Mouse (Mus musculus) urinary bladder, postnatal 25 days (tissue): ENCODE data around the gene Golim4.

ENCODE experiments used
- DNase-seq: peaks from one replicate; pipeline ENCODE4 v3.0.0; 2022; ENCODE audit warnings: low spot score

The Golim4 gene

DNA sequence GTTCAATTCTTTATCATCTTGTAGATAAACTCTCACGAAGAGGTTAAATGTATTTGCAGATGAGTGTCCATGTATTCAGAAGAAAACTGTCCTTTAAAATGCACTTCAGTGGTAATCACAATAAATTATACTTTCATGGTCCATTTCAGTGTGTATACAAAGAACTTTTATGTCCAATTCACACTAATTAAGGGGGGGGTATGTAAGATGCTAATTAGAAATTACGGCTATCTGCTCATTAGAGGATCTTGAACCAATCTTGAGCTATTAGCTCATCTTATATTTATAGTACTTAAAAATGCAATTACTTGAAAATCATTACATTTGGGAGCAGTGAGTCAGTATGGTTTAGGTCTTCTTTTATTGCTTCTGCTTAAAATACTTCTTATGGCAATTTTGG is 31.6 kb downstream of the Golim4 start:
- no peak for DNase-seq

DNA sequence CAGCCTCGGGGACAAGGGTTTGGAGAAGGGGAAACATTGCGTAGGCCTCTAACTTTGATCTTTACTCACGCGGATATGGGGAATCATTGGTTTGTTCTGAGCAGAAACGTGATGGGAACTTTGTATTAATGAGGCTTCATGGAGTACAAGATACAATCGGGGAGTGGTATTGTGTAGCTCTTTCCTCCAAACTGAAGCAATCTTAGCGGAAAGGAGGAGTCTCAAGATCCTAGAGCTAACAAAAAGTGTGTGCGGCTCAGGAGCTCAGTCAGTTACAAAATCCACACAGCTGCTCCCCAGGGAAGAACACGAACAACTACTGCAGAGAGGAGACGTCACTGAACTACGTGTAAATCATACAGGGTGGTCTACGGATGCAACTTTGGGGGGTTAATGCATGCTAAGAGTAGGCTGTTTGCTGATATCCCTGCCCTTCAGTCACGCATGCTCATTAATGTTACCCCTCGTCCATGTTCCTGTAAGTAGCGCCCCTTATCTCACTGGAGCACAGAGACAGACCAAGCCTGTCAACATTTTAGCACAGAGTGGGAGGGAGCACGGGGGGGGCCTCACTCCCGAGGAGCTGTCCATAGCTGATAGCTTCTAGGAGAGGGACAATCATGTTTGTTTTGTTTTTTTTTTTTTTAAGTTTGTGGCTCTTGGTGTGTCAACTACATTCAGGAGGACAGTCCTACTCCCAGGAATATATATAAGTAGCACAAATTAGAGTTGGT is 38.8 kb downstream of the Golim4 start:
- DNase-seq, result no peak

DNA sequence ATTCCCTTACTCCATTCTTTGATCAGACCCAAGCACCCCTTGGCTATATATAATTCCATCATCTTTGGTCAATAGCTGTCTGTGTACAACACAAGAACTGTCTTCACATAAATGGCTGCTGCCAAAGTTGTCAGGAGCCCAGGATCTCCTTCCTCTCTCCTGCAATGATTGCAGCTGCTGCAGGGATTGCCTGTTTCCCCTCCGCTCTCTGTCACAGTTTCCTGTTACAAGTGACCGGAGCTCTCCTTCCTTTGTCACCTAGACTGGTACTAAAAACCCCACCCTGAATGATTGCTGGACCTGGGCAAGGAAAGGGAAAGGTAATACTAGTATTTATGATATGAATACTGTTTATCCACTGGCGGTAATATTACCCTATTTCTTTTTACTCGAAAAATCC is 44.0 kb downstream of the Golim4 start:
- no peak for DNase-seq

- DNase-seq, result no peak
These were observed 46.0 kb downstream of the Golim4 start for GRCm38 (mm10) chr3:75910768-75911167.

GRCm38 (mm10) chr3:75910257-75910656 is 46.5 kb downstream of the Golim4 start:
- DNase-seq, result no peak

DNA sequence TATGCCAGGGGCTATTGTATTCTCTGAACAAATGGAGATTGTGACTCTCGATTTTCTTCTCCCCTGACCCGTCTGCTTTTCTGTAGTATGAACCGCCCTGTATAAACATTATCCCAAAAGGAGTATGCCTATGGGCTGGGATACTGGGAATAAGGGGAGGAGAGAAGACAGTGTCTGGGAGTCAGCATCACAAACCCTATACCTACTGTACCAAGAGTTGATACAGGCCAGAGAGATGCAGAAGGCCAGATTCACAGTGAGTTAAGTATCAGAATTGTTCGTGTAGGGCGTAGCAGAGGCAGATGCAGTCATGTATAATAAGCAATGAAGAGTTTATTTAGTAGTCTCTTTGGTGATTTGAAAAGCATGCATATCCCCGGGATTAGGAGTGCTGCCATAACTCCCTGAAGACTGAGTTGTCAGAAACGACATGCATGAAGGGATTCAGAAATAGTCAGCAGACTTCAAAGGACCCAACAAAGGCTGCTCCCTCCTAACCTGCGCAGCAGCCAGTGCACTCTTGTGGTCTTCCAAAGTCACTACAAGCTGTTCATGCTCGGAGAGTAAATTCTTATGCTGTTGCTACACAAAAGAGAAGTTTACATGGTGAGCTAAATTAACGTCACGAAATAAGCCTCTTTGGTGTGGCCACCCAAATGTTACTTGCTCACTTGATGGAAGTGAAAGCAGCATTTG is 54.7 kb downstream of the Golim4 start:
- DNase-seq, result no peak

DNA sequence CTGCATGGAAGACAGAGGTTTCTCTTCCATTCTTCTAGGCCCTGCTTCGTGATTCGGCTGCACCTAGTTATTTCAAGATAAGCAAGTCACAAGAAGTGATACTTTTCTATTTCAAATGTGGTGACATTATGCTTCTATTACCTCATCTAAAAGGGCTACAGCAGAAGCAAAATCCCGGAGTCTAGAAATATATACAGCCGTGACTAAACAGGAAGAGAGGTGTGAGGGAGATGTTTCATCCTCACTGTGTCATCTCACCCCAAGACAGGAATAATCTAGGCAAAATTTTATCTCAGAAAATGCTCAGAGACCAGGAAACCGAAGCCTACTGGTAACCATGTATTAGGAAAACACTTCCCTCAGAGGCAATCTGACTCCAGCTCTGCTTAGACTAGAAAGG is 61.7 kb downstream of the Golim4 start:
- no peak for DNase-seq

DNA sequence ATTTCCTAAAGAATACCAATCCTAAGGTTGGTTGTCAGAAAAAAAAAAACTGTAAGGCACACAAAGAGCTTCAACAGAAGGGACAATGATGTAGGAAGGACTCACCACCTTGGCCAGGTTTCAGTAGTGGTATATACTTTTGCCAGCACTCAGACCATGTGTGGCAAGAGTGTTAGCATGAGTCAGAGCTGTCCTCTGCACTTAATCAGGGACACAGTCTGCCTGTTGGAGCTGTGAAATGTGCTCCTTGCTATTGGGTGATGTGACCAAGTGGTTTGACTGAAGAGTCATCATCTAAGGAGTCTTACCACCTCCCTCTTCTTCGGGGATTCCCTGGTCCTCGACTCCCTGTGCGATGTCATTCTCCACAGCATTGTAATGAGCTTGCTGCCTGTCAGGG is 65.2 kb downstream of the Golim4 start:
- DNase-seq, result no peak

DNA sequence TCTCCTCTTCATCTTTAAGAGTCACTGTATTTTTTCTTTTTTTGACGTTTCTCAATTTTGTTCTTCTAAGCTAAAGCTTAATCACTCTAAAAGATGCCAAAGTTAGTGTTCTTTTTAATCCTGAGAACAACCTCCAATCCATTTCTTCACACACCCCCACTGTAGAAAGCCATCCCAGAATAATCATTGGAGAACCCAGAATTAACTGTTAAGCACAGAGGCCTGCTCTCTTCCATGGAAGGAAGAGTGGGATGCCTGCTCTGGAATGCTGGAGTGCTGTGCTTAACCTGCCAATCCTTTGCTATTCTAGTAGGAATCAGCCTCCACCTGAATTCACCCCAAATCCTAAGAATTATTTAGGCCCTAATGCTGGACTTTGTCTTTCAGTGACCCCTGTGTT is 67.4 kb downstream of the Golim4 start:
- no peak for DNase-seq

DNA sequence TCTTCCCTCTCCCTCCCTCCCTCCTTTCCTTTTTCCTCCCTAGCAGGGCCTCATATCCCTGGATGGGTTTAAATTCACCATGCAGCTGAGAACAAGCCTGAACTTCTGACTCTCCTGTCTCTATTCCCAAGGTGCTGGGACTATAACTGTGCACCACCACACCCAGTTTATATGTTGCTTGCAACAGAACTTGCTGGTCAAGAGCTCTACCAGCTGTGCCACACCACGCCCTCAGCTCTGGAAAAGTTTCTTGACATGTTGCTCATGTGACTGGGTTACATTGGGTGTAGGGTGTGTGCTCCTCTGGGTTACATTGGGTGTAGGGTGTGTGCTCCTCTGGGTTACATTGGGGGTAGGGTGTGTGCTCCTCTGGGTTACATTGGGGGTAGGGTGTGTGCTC is 75.2 kb downstream of the Golim4 start:
- DNase-seq, result no peak

DNA sequence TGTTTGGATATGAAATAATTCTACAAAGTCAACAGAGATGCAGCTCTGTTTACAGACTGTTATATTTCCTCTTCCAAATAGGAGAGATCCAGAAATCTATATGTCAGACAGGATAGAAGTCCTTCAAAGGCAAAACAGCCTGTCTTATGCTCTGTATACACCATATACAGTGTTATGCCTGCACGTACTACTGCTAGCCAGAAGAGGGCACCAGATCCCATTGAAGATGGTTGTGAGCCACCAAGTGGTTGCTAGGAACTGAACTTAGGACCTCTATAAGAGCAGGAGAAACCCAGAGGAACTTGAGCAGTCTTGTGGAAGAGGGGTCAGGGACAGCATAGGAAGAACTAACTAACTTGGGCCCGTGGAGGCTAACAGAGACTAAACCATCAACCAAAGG is 77.5 kb downstream of the Golim4 start:
- no peak for DNase-seq

DNA sequence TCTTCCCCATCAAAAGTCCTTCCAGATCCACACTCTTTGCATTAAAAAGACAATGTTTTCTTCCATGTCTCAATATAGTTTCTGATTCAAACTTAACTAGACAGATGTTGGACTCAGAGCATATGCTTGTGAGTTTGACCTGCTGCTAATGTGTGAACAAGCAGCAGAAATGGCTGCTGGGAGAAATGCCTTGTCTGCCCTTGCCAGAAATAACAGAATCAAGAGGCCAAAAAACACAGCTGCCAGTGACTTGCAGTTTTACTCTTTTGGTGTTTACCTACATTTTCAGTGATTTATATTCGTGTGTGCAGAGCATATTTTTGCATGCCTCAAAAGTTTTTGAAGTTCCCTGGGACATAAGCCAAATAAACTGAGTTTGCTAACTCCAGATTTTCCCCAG is 87.9 kb downstream of the Golim4 start:
- DNase-seq, result no peak

GRCm38 (mm10) chr3:75864203-75864602 is 92.5 kb downstream of the Golim4 start:
- DNase-seq, result no peak

DNA sequence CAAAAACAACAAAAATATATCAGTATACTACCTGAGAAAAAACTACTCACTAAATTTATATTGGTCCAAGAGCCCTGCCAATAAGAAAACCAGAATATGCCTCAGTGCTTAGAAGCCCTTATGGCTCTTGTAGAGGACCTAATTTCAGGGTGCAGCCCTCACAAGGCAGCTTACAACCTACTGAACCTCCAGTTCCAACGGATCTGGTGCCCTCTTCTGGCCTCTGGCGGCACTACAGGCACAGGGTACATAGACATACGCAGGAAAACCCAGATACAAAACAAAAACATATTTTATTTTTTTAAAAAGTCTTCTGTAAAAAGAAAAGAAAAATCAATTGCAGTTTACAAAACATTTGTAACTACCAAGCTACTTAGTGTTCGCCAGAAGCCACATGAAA is 95.1 kb downstream of the Golim4 start:
- DNase-seq, result peak; percentile 10

DNA sequence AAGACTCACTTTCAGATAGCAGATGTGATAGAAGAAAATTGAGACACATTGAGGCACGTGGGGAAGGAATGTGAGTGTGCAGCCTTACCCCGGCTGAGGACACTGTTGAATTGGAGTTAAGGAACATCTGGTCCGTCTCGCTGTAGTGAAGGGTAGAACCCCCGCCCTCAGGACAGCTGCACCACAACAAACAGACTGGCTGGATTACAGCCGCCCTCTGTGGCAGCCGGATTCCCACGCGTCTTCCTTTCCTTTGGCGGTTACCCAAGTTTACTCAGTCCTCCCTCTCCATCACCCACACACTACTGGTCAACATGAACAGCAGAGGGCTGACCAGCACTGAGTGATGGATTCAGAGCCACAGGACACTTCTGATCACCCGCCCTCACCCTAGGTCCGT is 96.0 kb downstream of the Golim4 start:
- DNase-seq, result peak; percentile 8

DNA sequence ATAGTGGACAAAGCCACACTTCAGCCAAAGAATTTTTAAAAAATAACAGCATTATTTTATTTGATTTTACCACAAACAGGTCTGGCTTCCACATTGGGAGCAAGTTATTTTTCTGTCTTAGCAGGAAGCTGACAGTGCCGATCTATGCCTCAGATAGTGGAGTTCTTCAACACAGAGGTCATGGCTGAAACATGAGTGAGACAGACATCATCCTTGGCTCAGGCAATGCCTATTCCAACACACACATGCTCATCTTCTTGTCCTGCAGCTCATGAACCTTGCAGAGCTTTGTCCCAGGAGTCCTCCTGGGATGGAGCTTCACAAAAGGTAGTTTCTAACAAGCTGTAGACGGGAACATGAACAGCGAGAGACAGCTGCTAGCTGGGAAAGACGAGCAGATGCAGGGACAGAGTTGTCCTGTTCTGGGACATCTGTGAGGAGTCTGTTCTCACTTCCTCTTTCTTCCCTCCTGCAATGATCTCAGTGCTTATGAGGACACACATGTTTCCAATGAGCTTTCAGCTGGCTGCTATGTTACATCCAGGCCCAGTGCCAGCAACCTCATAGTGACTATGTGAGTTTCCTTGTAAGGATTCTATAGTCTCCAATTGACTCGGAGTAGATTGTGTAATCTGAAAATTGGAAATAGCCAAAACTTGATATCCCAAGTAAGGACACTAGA is 121.3 kb downstream of the Golim4 start:
- DNase-seq, result no peak

- no peak for DNase-seq
These were observed 121.9 kb downstream of the Golim4 start for GRCm38 (mm10) chr3:75834827-75835226.
